Mouse (Mus musculus) G1E (cell line): Measurements from ENCODE around the gene Isl1. TPM values are rescaled to one million over a fixed set of nuclear protein-coding genes. Genes with fewer than 3 reads are reported as not detected.

Experiments
- ATAC-seq: 2 replicates; pipeline ENCODE4 v1.8.0; 2016; ENCODE audit warnings: mild to moderate bottlenecking; ENCODE audit not compliant: insufficient number of reproducible peaks, poor library complexity, low FRiP score, severe bottlenecking; ENCODE audit errors: extremely low read depth
- DNase-seq: peaks from one replicate; pipeline ENCODE4 v3.0.0; 2012; ENCODE audit warnings: low spot score
- H3K27me3 ChIP-seq: 2 replicates; pipeline ENCODE4 v1.6.1; 2012; ENCODE audit warnings: mild to moderate bottlenecking, low read length, inconsistent platforms; ENCODE audit not compliant: insufficient read depth
- H3K36me3 ChIP-seq: replicated peaks from 2 replicates; pipeline ENCODE3; 2012; ENCODE audit warnings: mild to moderate bottlenecking, inconsistent platforms
- H3K4me1 ChIP-seq: 2 replicates; pipeline ENCODE4 v1.6.1; 2012; ENCODE audit warnings: low read depth, low read length, inconsistent platforms, mixed read lengths; ENCODE audit not compliant: insufficient read depth
- H3K4me3 ChIP-seq: 2 replicates; pipeline ENCODE4 v1.5.1; 2012; ENCODE audit warnings: low read depth, mild to moderate bottlenecking, inconsistent platforms, low read length, moderate library complexity, mixed read lengths
- H3K9me3 ChIP-seq: replicated peaks from 2 replicates; pipeline ENCODE4 v1.6.1; 2012; ENCODE audit warnings: inconsistent platforms
- CTCF ChIP-seq: IDR thresholded peaks from 2 replicates; pipeline ENCODE4 v1.5.1; 2012; ENCODE audit warnings: low read depth, low read length, inconsistent platforms, mixed read lengths
- GATA1 ChIP-seq: IDR thresholded peaks from 2 replicates; pipeline ENCODE4 v1.6.1; 2012; ENCODE audit warnings: borderline replicate concordance, low read length, inconsistent platforms, mixed read lengths
- GATA2 ChIP-seq: IDR thresholded peaks from 2 replicates; pipeline ENCODE4 v1.6.1; 2012; ENCODE audit warnings: low read depth, low read length, inconsistent platforms, borderline replicate concordance
- POLR2AphosphoS5 ChIP-seq: IDR thresholded peaks from 2 replicates; pipeline ENCODE4 v1.6.1; 2012; ENCODE audit warnings: low read depth, low read length, inconsistent platforms; ENCODE audit not compliant: insufficient replicate concordance
- TAL1 ChIP-seq: conservative IDR thresholded peaks from 2 replicates; pipeline ENCODE4 v1.6.1; 2012; ENCODE audit warnings: low read depth, low read length, inconsistent platforms, mixed read lengths
- polyA plus RNA-seq: library from polyadenylated mRNA; stranded (reverse); fragments of >175 nt; gene quantifications from 2 replicates; pipeline ENCODE4 v1.2.3, GENCODE M21; 2012
- total RNA-seq, 2 experiments: library from RNA; stranded (forward) in 1 of 2; stranded (reverse) in 1 of 2; fragments of 200-1000 nt in 1 of 2; fragments of >200 nt in 1 of 2; fragmentation: Nextera tagmentation in 1 of 2; gene quantifications; 2 replicates each; pipeline ENCODE4 v1.2.3; 2014 to 2017

The Isl1 gene
- total and polyA plus RNA-seq, 3 experiments = 0.27 TPM; not detected in 2

DNA sequence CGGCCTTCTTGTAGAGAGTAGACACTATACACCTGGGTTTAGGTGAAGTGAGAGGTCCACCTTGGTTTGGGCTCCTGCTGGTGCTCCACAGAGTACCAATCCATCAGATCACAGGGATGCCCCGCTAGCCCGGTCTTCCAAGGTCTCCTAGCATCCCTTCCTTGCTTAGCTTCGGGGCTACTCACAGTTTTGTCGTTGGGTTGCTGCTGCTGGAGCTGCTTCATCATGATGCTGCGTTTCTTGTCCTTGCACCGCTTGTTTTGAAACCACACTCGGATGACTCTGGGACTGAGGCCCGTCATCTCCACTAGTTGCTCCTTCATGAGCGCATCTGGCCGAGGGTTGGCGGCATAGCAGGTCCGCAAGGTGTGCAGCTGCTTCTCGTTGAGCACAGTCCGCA is 6.6 kb downstream of the Isl1 start:
- Histone ChIP-seq H3K4me1 (no peaks in the 10 kb centered on the region), H3K27me3 (no peaks in the 10 kb centered on the region), H3K36me3 (no peaks in the 10 kb centered on the region), H3K4me3 (no peak overlapping the region), H3K9me3 (peaks cover 28% of the 10 kb centered on the region)
- ATAC-seq = no peak
- no peak for TF ChIP-seq GATA2
- TF ChIP-seq CTCF = no peak
- no peak for TF ChIP-seq GATA1
- TF ChIP-seq POLR2AphosphoS5 = no peak
- TF ChIP-seq TAL1 = no peak
- no peak for DNase-seq

- Histone ChIP-seq H3K4me3 (no peak overlapping the region), H3K4me1 (no peaks in the 10 kb centered on the region), H3K27me3 (no peaks in the 10 kb centered on the region), H3K36me3 (no peaks in the 10 kb centered on the region), H3K9me3 (peaks cover 37% of the 10 kb centered on the region)
- DNase-seq (no peak), ATAC-seq (no peak)
- TF ChIP-seq POLR2AphosphoS5 (no peak), TAL1 (no peak), GATA1 (no peak), CTCF (no peak), GATA2 (no peak)
These were observed 7.8 kb downstream of the Isl1 start for GRCm38 (mm10) chr13:116301706-116302105.

DNA sequence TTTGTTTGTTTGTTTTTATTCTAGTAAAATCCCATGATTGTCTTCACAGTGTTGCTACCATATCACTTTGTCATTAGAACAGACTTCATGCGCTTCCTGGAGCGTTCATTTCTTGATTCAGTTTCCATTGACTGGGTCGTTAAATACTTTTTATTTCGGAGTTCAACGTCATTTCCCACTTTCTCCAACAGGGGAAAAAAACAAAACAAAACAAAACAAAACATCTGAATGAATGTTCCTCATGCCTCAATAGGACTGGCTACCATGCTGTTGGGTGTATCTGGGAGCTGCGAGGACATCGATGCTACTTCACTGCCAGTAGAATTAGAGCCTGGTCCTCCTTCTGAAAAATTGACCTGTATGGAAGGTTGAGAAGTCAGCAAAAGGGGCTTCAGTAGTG is 10.2 kb downstream of the Isl1 start:
- Histone ChIP-seq H3K4me1 (no peaks in the 10 kb centered on the region), H3K9me3 (peaks cover 33% of the 10 kb centered on the region), H3K27me3 (no peaks in the 10 kb centered on the region), H3K36me3 (no peaks in the 10 kb centered on the region), H3K4me3 (no peak overlapping the region)
- ATAC-seq (no peak), DNase-seq (no peak)
- TF ChIP-seq POLR2AphosphoS5 = no peak
- no peak for TF ChIP-seq GATA1
- TF ChIP-seq GATA2 = no peak
- no peak for TF ChIP-seq CTCF
- no peak for TF ChIP-seq TAL1

DNA sequence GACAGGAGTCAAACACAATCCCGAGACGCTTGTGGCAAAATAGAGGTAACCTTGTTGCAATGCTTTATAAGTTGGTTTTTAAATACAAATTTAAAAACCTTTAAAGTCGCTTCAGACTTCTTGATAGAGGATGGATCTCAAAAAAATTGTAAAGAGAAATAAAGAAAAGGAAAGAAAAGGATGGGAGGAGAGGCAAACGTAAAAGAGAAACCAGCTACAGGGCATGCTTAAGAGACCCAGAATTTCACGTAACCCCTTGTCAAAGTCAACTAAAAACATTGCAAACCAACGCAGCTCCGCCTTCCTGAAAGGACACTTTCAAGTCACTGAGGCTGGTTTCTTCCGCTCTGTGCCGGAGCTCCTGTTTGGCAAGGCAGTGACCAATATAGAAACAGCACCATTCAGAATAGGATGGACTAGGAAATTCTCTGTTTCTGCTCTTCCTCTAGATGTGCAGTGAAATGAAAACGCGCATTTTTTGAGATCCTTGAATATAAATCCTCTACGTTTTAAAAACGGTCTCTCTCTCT is 10.8 kb downstream of the Isl1 start:
- Histone ChIP-seq H3K36me3 (no peaks in the 10 kb centered on the region), H3K27me3 (no peaks in the 10 kb centered on the region), H3K4me3 (no peak overlapping the region), H3K9me3 (peaks cover 33% of the 10 kb centered on the region), H3K4me1 (no peaks in the 10 kb centered on the region)
- DNase-seq (no peak), ATAC-seq (no peak)
- TF ChIP-seq POLR2AphosphoS5 (no peak), GATA2 (no peak), CTCF (no peak), TAL1 (no peak), GATA1 (no peak)

DNA sequence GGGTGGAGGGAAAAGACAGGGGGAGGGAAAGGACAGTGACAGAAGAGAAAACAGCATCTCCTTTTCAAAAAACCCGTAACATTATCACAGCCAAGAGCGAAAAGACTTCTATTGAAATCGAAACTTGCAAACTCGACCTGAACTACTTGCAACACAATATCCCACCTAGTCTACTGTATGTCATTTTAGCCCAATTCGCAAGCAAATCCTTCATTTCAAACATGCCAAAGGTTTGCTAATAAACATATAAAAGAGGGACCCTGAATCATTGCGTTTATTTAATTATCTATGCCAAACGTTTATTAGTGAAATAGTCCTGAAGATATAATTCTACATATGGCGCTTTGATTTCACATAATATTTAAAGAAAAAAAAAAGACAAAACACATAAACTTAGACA is 11.5 kb downstream of the Isl1 start:
- no peaks in the 10 kb centered on the region for H3K4me1 ChIP-seq
- no peak overlapping the region for H3K4me3 ChIP-seq
- TF ChIP-seq TAL1 = no peak
- TF ChIP-seq GATA1 = no peak
- TF ChIP-seq GATA2 = no peak
- TF ChIP-seq CTCF = no peak
- TF ChIP-seq POLR2AphosphoS5 = no peak
- DNase-seq (no peak), ATAC-seq (no peak)
- H3K36me3 ChIP-seq = no peaks in the 10 kb centered on the region
- H3K27me3 ChIP-seq = no peaks in the 10 kb centered on the region
- H3K9me3 ChIP-seq = peaks cover 33% of the 10 kb centered on the region

GRCm38 (mm10) chr13:116297048-116297811 is 12.3 kb downstream of the Isl1 start:
- H3K27me3 ChIP-seq = no peaks in the 10 kb centered on the region
- TF ChIP-seq POLR2AphosphoS5 (no peak), CTCF (no peak), TAL1 (no peak), GATA2 (no peak), GATA1 (no peak)
- ATAC-seq = no peak

More at GRCm38 (mm10) chr13:116297048-116297811, 12.3 kb downstream of the Isl1 start:
- Histone ChIP-seq H3K4me3 (no peak overlapping the region), H3K4me1 (no peaks in the 10 kb centered on the region), H3K9me3 (peaks cover 25% of the 10 kb centered on the region), H3K36me3 (no peaks in the 10 kb centered on the region)
- no peak for DNase-seq
